ENCODE assay signal across 9 mouse cellular contexts in genomic region chr1:133307318-133307717, GRCm38 (mm10). TPM values are rescaled to one million over a fixed set of nuclear protein-coding genes. Genes with fewer than 3 reads are reported as not detected.
DNase-seq lines count a peak whose midpoint lies in the region; ATAC-seq lines count a peak whose summit lies in the region.
"Had no signal": no experiment of that assay in that cellular context is flagged by ENCODE, and none has a peak within 500 bp of the region (broad histone marks: within the 10 kb centered on the region; RNA-seq: fewer than 3 reads in every experiment).

No protein-coding gene starts in this region.

- H3K27me3 ChIP-seq in liver, embryonic 11.5 days (replicated peaks; ENCODE audit: control insufficient read depth, insufficient read depth, low read length) = no peaks in the 10 kb centered on the region
- H3K27me3 ChIP-seq in midbrain, embryonic 13.5 days = no peaks in the 10 kb centered on the region

- no peak for ATAC-seq in CD4-positive, CD25-positive, alpha-beta regulatory T cell, adult 4 months
- ATAC-seq in liver, embryonic 11.5 days (replicated peaks; ENCODE audit: low FRiP score) = no peak
- ATAC-seq in common myeloid progenitor, adult 5-6 weeks (replicated peaks; ENCODE audit: low read depth, poor library complexity, severe bottlenecking) = peak; percentile 59
- ATAC-seq in midbrain, embryonic 13.5 days = peak; percentile 46; the same call in 1 of the 2 replicates

- WGBS in liver, embryonic 11.5 days = 21% methylated on average over 6 of the region's 6 CpGs
- WGBS in midbrain, embryonic 13.5 days = 14% methylated on average over 6 of the region's 6 CpGs

- H3K36me3 ChIP-seq in liver, embryonic 11.5 days (ENCODE audit: control insufficient read depth, insufficient read depth, low read length) = no peaks in the 10 kb centered on the region
- peaks cover 5% of the 10 kb centered on the region; the same call in 1 of the 2 replicates for H3K36me3 ChIP-seq in midbrain, embryonic 13.5 days

- no peak overlapping the region for H3K4me2 ChIP-seq in liver, embryonic 11.5 days
- no peak overlapping the region for H3K4me2 ChIP-seq in midbrain, embryonic 13.5 days (replicated peaks)

- H3K4me1 ChIP-seq in liver, embryonic 11.5 days (replicated peaks; ENCODE audit: control insufficient read depth, insufficient read depth, low read length) = peaks cover 8% of the 10 kb centered on the region
- peaks cover 23% of the 10 kb centered on the region for H3K4me1 ChIP-seq in midbrain, embryonic 13.5 days (replicated peaks)

- H3K9me3 ChIP-seq in liver, embryonic 11.5 days (ENCODE audit: control insufficient read depth, low read length) = no peaks in the 10 kb centered on the region
- no peaks in the 10 kb centered on the region for H3K9me3 ChIP-seq in midbrain, embryonic 13.5 days
- H3K9me3 ChIP-seq: megakaryocyte, embryonic 14.5 days had no signal

- no peak overlapping the region for H3K27ac ChIP-seq in liver, embryonic 11.5 days (ENCODE audit: low read depth, low read length)
- no peak overlapping the region for H3K27ac ChIP-seq in midbrain, embryonic 13.5 days

- peak; percentile 69 for DNase-seq in CD4-positive, CD25-positive, alpha-beta regulatory T cell, adult 2 months (ENCODE audit: low read depth, low spot score)
- peak; percentile 17 for DNase-seq in liver
- DNase-seq in liver, embryonic 11.5 days (ENCODE audit: low spot score) = no peak
- peak; percentile 73 for DNase-seq in induced T-regulatory cell, adult 2 months (ENCODE audit: low read depth)
- no peak for DNase-seq in ovary, postnatal 14 days (ENCODE audit: low spot score)

- no peak overlapping the region for H3K4me3 ChIP-seq in liver, embryonic 11.5 days (ENCODE audit: low read depth, low read length)
- H3K4me3 ChIP-seq in midbrain, embryonic 13.5 days (replicated peaks) = no peak overlapping the region
- H3K4me3 ChIP-seq: megakaryocyte, embryonic 14.5 days had no signal

- H3K9ac ChIP-seq in liver, embryonic 11.5 days (ENCODE audit: low read depth, low read length) = no peak overlapping the region
- H3K9ac ChIP-seq in midbrain, embryonic 13.5 days (replicated peaks) = no peak overlapping the region

RNA-seq across cellular contexts. Expression of gene Golt1a, which starts 2.3 kb away (rescaled TPM):
- polyA plus RNA-seq in CD4-positive, CD25-positive, alpha-beta regulatory T cell, adult 4 months (2017; shearing (Covaris generic)) = not detected
- polyA plus RNA-seq in liver, embryonic 11.5 days (2014; fragmentation: Nextera tagmentation; extraction: Ambion mirVana) = 2.0 and 2.5 TPM in 2 replicates
- total RNA-seq in common myeloid progenitor, adult 5-6 weeks (2017) = not detected in 2 replicates
- polyA plus RNA-seq in midbrain, embryonic 13.5 days (2015; fragmentation: Nextera tagmentation; extraction: Ambion mirVana) = not detected in 2 replicates

RNA-seq across cellular contexts. Expression of gene Kiss1, which starts 14.4 kb away (rescaled TPM):
- polyA plus RNA-seq in CD4-positive, CD25-positive, alpha-beta regulatory T cell, adult 4 months (2017; shearing (Covaris generic)) = not detected
- polyA plus RNA-seq in liver, embryonic 11.5 days (2014; fragmentation: Nextera tagmentation; extraction: Ambion mirVana) = not detected in 2 replicates
- total RNA-seq in common myeloid progenitor, adult 5-6 weeks (2017) = not detected in 2 replicates
- polyA plus RNA-seq in midbrain, embryonic 13.5 days (2015; fragmentation: Nextera tagmentation; extraction: Ambion mirVana) = not detected in 2 replicates

RNA-seq across cellular contexts. Expression of gene Ren1, which starts 43.0 kb away (rescaled TPM):
- not detected for polyA plus RNA-seq in CD4-positive, CD25-positive, alpha-beta regulatory T cell, adult 4 months (2017; shearing (Covaris generic))
- polyA plus RNA-seq in liver, embryonic 11.5 days (2014; fragmentation: Nextera tagmentation; extraction: Ambion mirVana) = 0.30 and 0.40 TPM in 2 replicates
- not detected in 2 replicates for total RNA-seq in common myeloid progenitor, adult 5-6 weeks (2017)
- not detected in 2 replicates for polyA plus RNA-seq in midbrain, embryonic 13.5 days (2015; fragmentation: Nextera tagmentation; extraction: Ambion mirVana)

RNA-seq across cellular contexts. Expression of gene Etnk2, which starts 56.1 kb away (rescaled TPM):
- not detected for polyA plus RNA-seq in CD4-positive, CD25-positive, alpha-beta regulatory T cell, adult 4 months (2017; shearing (Covaris generic))
- 4.5 and 5.8 TPM in 2 replicates for polyA plus RNA-seq in liver, embryonic 11.5 days (2014; fragmentation: Nextera tagmentation; extraction: Ambion mirVana)
- not detected in 2 replicates for total RNA-seq in common myeloid progenitor, adult 5-6 weeks (2017)
- polyA plus RNA-seq in midbrain, embryonic 13.5 days (2015; fragmentation: Nextera tagmentation; extraction: Ambion mirVana) = 7.3 and 7.6 TPM in 2 replicates

Comparison
In these comparisons a context has a peak if more than half of its experiments do, and no peak if none do; other contexts are left out.
1. DNase-seq: peak in CD4-positive, CD25-positive, alpha-beta regulatory T cell, adult 2 months (single experiment), liver (single experiment) and induced T-regulatory cell, adult 2 months (single experiment); none in liver, embryonic 11.5 days (single experiment) and ovary, postnatal 14 days (single experiment).
2. ATAC-seq: peak in common myeloid progenitor, adult 5-6 weeks (single experiment) and midbrain, embryonic 13.5 days (single experiment); none in CD4-positive, CD25-positive, alpha-beta regulatory T cell, adult 4 months (single experiment) and liver, embryonic 11.5 days (single experiment).